Mouse (Mus musculus) lung, embryonic 14.5 days (tissue): ENCODE results near the gene Gm47995. TPM values are rescaled to one million over a fixed set of nuclear protein-coding genes. Genes with fewer than 3 reads are reported as not detected.
"Not testable (repeated sequence)": the region's sequence is repeated elsewhere in the genome, so short reads cannot be mapped to it uniquely, and the experiment has no call there.

Experiments
- ATAC-seq: fragments of 200-750 bp; cut with Nextera tagmentation; 2 replicates; pipeline ENCODE4 v1.8.0; 2017; ENCODE audit warnings: mild to moderate bottlenecking, moderate TSS enrichment, moderate library complexity; ENCODE audit not compliant: insufficient read depth
- DNase-seq: peaks from one replicate; pipeline ENCODE4 v3.0.0-alpha.2; 2015
- H3K27ac ChIP-seq: fragments of 300-500 bp; sonication (generic); 2 replicates; pipeline ENCODE4 v1.5.1; 2014; ENCODE audit warnings: low read depth, mild to moderate bottlenecking, moderate library complexity
- H3K27me3 ChIP-seq: fragments of 300-500 bp; sonication (generic); 2 replicates; pipeline ENCODE4 v1.6.1; 2014; ENCODE audit warnings: low read length, control low read depth; ENCODE audit not compliant: insufficient read depth
- H3K36me3 ChIP-seq: fragments of 300-500 bp; sonication (generic); 2 replicates; pipeline ENCODE4 v1.6.1; 2014; ENCODE audit warnings: control low read depth; ENCODE audit not compliant: insufficient read depth
- H3K4me1 ChIP-seq: fragments of 300-500 bp; sonication (generic); 2 replicates; pipeline ENCODE4 v1.6.1; 2014; ENCODE audit warnings: antibody characterized with exemption, control low read depth; ENCODE audit not compliant: insufficient read depth
- H3K4me2 ChIP-seq: fragments of 300-500 bp; sonication (generic); 2 replicates; pipeline ENCODE4 v1.6.1; 2014; ENCODE audit warnings: mild to moderate bottlenecking
- H3K4me3 ChIP-seq: fragments of 300-500 bp; sonication (generic); 2 replicates; pipeline ENCODE4 v1.5.1; 2014; ENCODE audit warnings: low read depth, low read length
- H3K9ac ChIP-seq: fragments of 300-500 bp; sonication (generic); 2 replicates; pipeline ENCODE4 v1.6.1; 2014
- H3K9me3 ChIP-seq: fragments of 300-500 bp; sonication (generic); 2 replicates; pipeline ENCODE4 v1.6.1; 2016; ENCODE audit warnings: low read depth, low read length, control low read depth
- CTCF ChIP-seq: IDR thresholded peaks from 2 replicates; pipeline ENCODE4 v1.5.1; 2016; ENCODE audit warnings: antibody characterized with exemption, low read depth
- WGBS: fragments of 180-500 bp; shearing (Covaris S2); extraction: QIAGEN DNeasy Blood & Tissue Kit; methylation state at CpG from one replicate; pipeline ENCODE4 v1.1.7; 2014; 5-methylcytosine and 5-hydroxymethylcytosine counted together
- polyA plus RNA-seq: library from polyadenylated mRNA; unstranded; fragments of >200 nt; fragmentation: Nextera tagmentation; extraction: Ambion mirVana; gene quantifications from 2 replicates; pipeline ENCODE4 v1.2.1, GENCODE M21; 2014

Gene Gm47995
- polyA plus RNA-seq, 1 experiment from 2014 or later, result not detected

GRCm38 (mm10) chr1:151177030-151177936 is 21.0 kb upstream of the Gm47995 start:
- H3K27ac ChIP-seq, result no peak overlapping the region
- ATAC-seq, result peak; percentile 83; the same call in 1 of the 2 replicates

GRCm38 (mm10) chr1:151177937-151178271 is 20.3 kb upstream of the Gm47995 start:
- Histone ChIP-seq H3K27ac (no peak overlapping the region), H3K4me1 (no peaks in the 10 kb centered on the region), H3K4me3 (peak overlapping the region; percentile 14; the same call in 1 of the 2 replicates), H3K9me3 (no peaks in the 10 kb centered on the region), H3K4me2 (peak overlapping the region; percentile 52), H3K27me3 (no peaks in the 10 kb centered on the region), H3K9ac (no peak overlapping the region), H3K36me3 (no peaks in the 10 kb centered on the region)
- TF ChIP-seq CTCF, result no peak
- ATAC-seq (peak; percentile 38; the same call in 1 of the 2 replicates), DNase-seq (no peak)
- WGBS, result 20% methylated on average over 4 of the region's 4 CpGs

More at GRCm38 (mm10) chr1:151177030-151177936, 21.0 kb upstream of the Gm47995 start:
- TF ChIP-seq CTCF, result no peak
- peak; percentile 34 for DNase-seq
- Histone ChIP-seq H3K27me3 (no peaks in the 10 kb centered on the region), H3K9me3 (no peaks in the 10 kb centered on the region), H3K4me1 (no peaks in the 10 kb centered on the region), H3K9ac (no peak overlapping the region), H3K4me2 (peak overlapping the region; percentile 52), H3K4me3 (peak overlapping the region; percentile 14; the same call in 1 of the 2 replicates), H3K36me3 (no peaks in the 10 kb centered on the region)
- 13% methylated on average over 10 of the region's 10 CpGs for WGBS

- Histone ChIP-seq H3K9ac (no peak overlapping the region), H3K4me2 (no peak overlapping the region), H3K4me1 (no peaks in the 10 kb centered on the region), H3K9me3 (no peaks in the 10 kb centered on the region), H3K27me3 (no peaks in the 10 kb centered on the region), H3K36me3 (no peaks in the 10 kb centered on the region), H3K4me3 (no peak overlapping the region), H3K27ac (no peak overlapping the region)
- TF ChIP-seq CTCF, result no peak
- ATAC-seq (no peak), DNase-seq (no peak)
- WGBS, result 57% methylated on average over 2 of the region's 2 CpGs
Observed at GRCm38 (mm10) chr1:151178505-151179083, 19.7 kb upstream of the Gm47995 start.

- TF ChIP-seq CTCF, result no peak
- no peaks in the 10 kb centered on the region for H3K27me3 ChIP-seq
- H3K4me3 ChIP-seq, result no peak overlapping the region
- H3K4me2 ChIP-seq, result no peak overlapping the region
- no peaks in the 10 kb centered on the region for H3K4me1 ChIP-seq
- DNase-seq (no peak), ATAC-seq (no peak)
- H3K27ac ChIP-seq, result no peak overlapping the region
- WGBS, result 68% methylated on average over 2 of the region's 2 CpGs
- H3K9ac ChIP-seq, result no peak overlapping the region
- H3K9me3 ChIP-seq, result no peaks in the 10 kb centered on the region
- H3K36me3 ChIP-seq, result no peaks in the 10 kb centered on the region
Observed at GRCm38 (mm10) chr1:151180167-151180566, 18.1 kb upstream of the Gm47995 start.

- not testable (repeated sequence) for H3K4me1 ChIP-seq, H3K36me3 ChIP-seq, H3K4me3 ChIP-seq, H3K27ac ChIP-seq, ATAC-seq, H3K9ac ChIP-seq, H3K9me3 ChIP-seq, DNase-seq, H3K4me2 ChIP-seq, H3K27me3 ChIP-seq
- no CpG with 5 or more reads among the region's 7 CpGs for WGBS
Observed at GRCm38 (mm10) chr1:151182266-151182665, 16.0 kb upstream of the Gm47995 start, which contains the start of gene Gm47985. Gm47985 (plus strand) TSS chr1:151182537.

GRCm38 (mm10) chr1:151186186-151186585 is 12.1 kb upstream of the Gm47995 start:
- H3K27me3 ChIP-seq, H3K4me2 ChIP-seq, H3K36me3 ChIP-seq, H3K4me1 ChIP-seq, H3K9ac ChIP-seq, ATAC-seq, H3K27ac ChIP-seq, H3K9me3 ChIP-seq, H3K4me3 ChIP-seq, DNase-seq: not testable (repeated sequence)
- 68% methylated on average over 3 of the region's 3 CpGs for WGBS

GRCm38 (mm10) chr1:151186879-151187424 is 11.3 kb upstream of the Gm47995 start:
- not testable (repeated sequence) for H3K4me3 ChIP-seq, H3K27ac ChIP-seq, H3K4me1 ChIP-seq, H3K27me3 ChIP-seq, H3K36me3 ChIP-seq, H3K9ac ChIP-seq, H3K4me2 ChIP-seq, DNase-seq, ATAC-seq, H3K9me3 ChIP-seq
- 67% methylated on average over 4 of the region's 4 CpGs for WGBS
